Mouse (Mus musculus): Measurements from ENCODE around the gene Frmpd3.

Frmpd3 gene

DNA sequence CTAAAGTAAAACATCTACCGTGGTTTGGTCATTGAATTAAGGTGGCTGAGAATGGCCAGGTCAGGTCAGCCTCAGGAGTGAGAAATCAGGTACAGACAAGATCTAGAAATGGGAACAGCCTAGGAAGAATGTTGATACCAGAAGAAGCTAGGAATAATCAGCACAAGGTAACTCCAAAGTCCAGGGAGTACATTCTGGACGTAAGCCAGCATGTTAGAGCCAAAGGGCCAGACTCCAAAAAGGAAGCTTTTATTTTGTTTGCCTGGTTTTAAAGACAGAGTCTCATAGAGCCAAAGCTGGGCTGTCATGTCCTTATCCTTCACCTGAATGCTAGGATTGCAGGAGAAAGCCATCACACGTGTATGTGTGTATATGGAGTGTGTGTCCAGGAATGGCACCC is 108.0 kb downstream of the Frmpd3 start:
- in situ Hi-C loops (cut with MboI; ENCODE audit: unreplicated experiment in 2 of 2), result loop anchor here in 1 of 2 experiments (25.0 kb wide), 1 partner anchor 463 kb away; the partner anchor contains the start of gene Rbm41

DNA sequence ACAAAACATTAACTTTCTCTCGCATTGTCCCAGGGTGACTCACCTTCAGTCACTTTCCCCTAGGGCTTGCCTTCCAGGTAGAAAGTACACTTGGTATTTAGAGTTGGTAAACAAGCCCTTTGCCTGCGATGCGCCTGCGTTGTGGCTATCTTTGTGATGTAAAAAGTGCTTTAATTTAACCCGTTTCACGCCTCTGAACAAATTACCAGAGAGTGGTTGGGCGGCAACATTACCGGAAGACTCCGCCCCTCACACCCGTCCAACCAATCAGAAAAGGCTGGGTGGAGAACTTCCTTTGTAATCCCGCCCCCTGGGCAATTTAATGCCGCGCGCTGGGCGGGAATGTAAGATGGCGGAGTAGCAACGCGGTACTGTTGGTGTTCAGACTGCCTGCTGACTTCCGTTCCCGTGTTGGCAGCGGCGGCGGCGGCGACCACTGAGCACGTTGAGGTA is 114.2 kb downstream of the Frmpd3 start, which contains the start of gene Prps1:
TSS of gene Prps1 (plus strand) at position 335 of the 453 bp plus-strand sequence.
- in situ Hi-C loops (cut with MboI; ENCODE audit: unreplicated experiment in 2 of 2), result loop anchor here in 1 of 2 experiments (25.0 kb wide), 1 partner anchor 469 kb away; the partner anchor contains the start of gene Rbm41

- in situ Hi-C loops (cut with MboI; ENCODE audit: unreplicated experiment in 2 of 2), result loop anchor here in 1 of 2 experiments (25.0 kb wide), 1 partner anchor 470 kb away; the partner anchor contains the start of gene Rbm41
These were observed 114.9 kb downstream of the Frmpd3 start for GRCm38 (mm10) chrX:140456751-140457491.

DNA sequence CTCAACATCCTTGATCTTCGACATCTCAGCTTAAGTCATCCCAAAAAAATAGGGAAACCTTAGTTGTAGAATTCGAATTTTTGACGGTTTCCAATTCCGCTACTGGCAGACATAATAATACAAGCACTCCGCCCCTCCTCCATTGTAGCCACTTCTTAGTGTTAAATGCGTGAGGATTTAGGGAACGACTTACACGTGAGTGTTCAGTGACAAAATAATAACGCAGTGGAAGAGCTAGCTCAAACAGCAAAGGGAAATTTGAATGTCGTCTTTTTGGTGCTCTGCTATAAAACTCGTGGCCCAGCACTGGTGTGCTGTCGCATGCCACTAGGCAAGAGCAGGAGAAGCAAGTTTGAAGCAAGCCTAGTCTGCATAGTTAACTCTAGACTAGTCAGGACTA is 115.4 kb downstream of the Frmpd3 start:
- in situ Hi-C loops (cut with MboI; ENCODE audit: unreplicated experiment in 2 of 2), result loop anchor here in 1 of 2 experiments (25.0 kb wide), 1 partner anchor 470 kb away; the partner anchor contains the start of gene Rbm41

DNA sequence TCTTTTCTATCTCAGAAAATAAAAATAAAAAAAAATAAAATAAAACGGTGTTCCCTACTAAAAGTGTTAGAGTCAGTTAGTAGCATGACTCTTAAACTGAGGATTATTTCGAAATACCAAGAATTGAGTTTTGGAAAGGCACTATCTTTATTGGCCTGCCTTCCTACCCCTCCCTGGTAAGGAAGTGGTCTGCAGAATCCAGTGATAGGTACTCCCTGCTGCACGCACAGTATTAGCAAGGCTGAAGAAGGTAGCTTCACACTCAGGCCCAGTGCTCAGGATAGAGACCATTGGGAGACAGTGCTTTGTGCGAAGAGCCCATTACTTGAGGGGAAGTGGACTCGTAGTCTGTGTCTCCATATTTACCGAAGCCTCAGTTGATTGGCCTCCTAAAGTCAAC is 136.2 kb downstream of the Frmpd3 start:
- in situ Hi-C loops (cut with MboI; ENCODE audit: unreplicated experiment in 2 of 2), result loop anchor here (5.0 to 25.0 kb wide), 3 partner anchors 244 to 384 kb away; no protein-coding TSS in a partner anchor

DNA sequence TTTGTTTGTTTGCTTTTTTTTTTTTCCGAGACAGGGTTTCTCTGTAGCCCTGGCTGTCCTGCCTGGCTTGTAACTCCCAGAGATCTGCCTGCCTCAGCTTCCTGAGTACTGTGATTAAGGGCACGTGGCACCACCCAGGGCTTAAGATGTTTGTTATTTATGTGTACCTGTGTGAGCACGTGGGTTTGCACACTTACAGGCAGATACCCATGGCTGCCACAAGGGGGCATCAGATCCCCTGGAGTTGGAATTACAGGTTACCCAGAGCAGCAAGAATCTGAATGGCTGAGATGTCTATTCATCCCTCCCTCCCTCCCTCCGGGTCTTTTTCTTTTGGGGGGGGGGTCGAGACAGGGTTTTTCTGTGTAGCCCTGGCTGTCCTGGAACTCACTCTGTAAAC is 137.1 kb downstream of the Frmpd3 start:
- in situ Hi-C loops (cut with MboI; ENCODE audit: unreplicated experiment in 2 of 2), result loop anchor here (5.0 to 25.0 kb wide), 3 partner anchors 243 to 383 kb away; no protein-coding TSS in a partner anchor

Data from v-Abl transformed pro-B cells (cell line).